In the genomic region with DNA sequence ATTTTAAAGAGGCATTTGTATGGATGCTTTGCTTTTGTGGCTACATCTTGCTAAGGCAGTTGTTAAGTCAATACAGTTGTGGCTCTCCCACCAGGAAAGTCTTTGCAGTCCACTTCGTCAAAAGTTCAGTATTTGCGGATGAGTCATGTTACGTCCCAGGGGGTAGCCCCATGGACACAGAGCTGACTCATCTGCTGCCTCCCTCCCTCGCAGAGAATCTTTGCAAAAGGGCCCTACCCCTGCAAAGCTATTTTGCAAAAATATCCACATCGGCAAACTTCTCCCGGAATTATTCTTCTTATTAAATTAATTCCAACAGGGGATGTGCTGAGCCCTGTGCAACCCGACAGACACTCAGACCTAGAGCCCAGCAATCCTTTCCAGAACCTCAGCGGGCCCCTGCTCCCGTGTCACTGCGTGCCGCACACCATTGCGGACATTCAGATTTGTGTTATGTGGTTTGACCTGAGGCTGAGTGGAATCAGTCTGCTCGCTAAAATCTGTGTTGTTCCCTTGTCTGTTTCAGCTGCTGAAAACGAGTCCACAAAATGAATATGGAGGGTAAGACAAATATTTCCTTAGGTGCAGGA, we compare ENCODE assay signal across 10 mouse cellular contexts. TPM values are rescaled to one million over a fixed set of nuclear protein-coding genes. Genes with fewer than 3 reads are reported as not detected.
DNase-seq lines count a peak whose midpoint lies in the region; ATAC-seq lines count a peak whose summit lies in the region.
"Had no signal": no experiment of that assay in that cellular context is flagged by ENCODE, and none has a peak within 500 bp of the region (broad histone marks: within the 10 kb centered on the region; RNA-seq: fewer than 3 reads in every experiment).

No protein-coding gene starts in this region.

- ATAC-seq in embryonic facial prominence, embryonic 13.5 days (ENCODE audit: insufficient number of reproducible peaks, insufficient read depth, low FRiP score, low TSS enrichment, low read depth): no peak
- ATAC-seq: CD4-positive, CD25-positive, alpha-beta regulatory T cell, adult 4 months had no signal

- H3K4me1 ChIP-seq in embryonic facial prominence, embryonic 13.5 days: peaks cover 15% of the 10 kb centered on the region
- peaks cover 13% of the 10 kb centered on the region for H3K4me1 ChIP-seq in embryonic facial prominence, embryonic 10.5 days

- no peak overlapping the region for H3K4me3 ChIP-seq in embryonic facial prominence, embryonic 13.5 days
- H3K4me3 ChIP-seq in embryonic facial prominence, embryonic 10.5 days: no peak overlapping the region

- no peak for DNase-seq in embryonic facial prominence, embryonic 10.5 days (ENCODE audit: low spot score)
- DNase-seq in urinary bladder, postnatal 25 days (ENCODE audit: low spot score): peak; percentile 30
- DNase-seq in urinary bladder, postnatal 10 days (ENCODE audit: low spot score): no peak
- peak; percentile 68 for DNase-seq in gastrocnemius, postnatal 14 days
- DNase-seq in left cerebral cortex, adult 11 months (ENCODE audit: low spot score): no peak
- DNase-seq in neural tube, embryonic 10.5 days (ENCODE audit: extremely low spot score, low spot score): no peak
- no peak for DNase-seq in left cerebral cortex, postnatal 10 days (ENCODE audit: extremely low spot score in 1 of 2, low spot score in 2 of 2)
- DNase-seq: right cerebral cortex, postnatal 25 days had no signal

- no peak overlapping the region for H3K9ac ChIP-seq in embryonic facial prominence, embryonic 13.5 days

- no peaks in the 10 kb centered on the region for H3K36me3 ChIP-seq in embryonic facial prominence, embryonic 13.5 days
- H3K36me3 ChIP-seq in embryonic facial prominence, embryonic 10.5 days (replicated peaks): no peaks in the 10 kb centered on the region

- 53% methylated on average over 14 of the region's 14 CpGs for WGBS in embryonic facial prominence, embryonic 13.5 days
- WGBS in embryonic facial prominence, embryonic 10.5 days: 74% methylated on average over 14 of the region's 14 CpGs

- peaks cover 4% of the 10 kb centered on the region; the same call in 1 of the 2 replicates for H3K9me3 ChIP-seq in embryonic facial prominence, embryonic 13.5 days
- H3K9me3 ChIP-seq in embryonic facial prominence, embryonic 10.5 days: no peaks in the 10 kb centered on the region

- peak overlapping the region; percentile 16; the same call in 1 of the 2 replicates for H3K27ac ChIP-seq in embryonic facial prominence, embryonic 13.5 days
- H3K27ac ChIP-seq in embryonic facial prominence, embryonic 10.5 days (replicated peaks): no peak overlapping the region

- no peak overlapping the region for H3K4me2 ChIP-seq in embryonic facial prominence, embryonic 13.5 days

- intact Hi-C loops in gastrocnemius, postnatal 14 days (cut with DNase I; ENCODE audit: low total_unique reads): no loop called here
- intact Hi-C loops in left cerebral cortex, postnatal 10 days (cut with DNase I): no loop called here

- H3K27me3 ChIP-seq in embryonic facial prominence, embryonic 13.5 days: peaks cover 43% of the 10 kb centered on the region
- H3K27me3 ChIP-seq in embryonic facial prominence, embryonic 10.5 days (replicated peaks; ENCODE audit: low read depth, poor library complexity, severe bottlenecking): peaks cover 62% of the 10 kb centered on the region

RNA-seq across cellular contexts. Expression of gene Cavin1, which starts 3.8 kb away (rescaled TPM):
- 152 and 169 TPM in 2 replicates for polyA plus RNA-seq in embryonic facial prominence, embryonic 13.5 days (2015; fragmentation: Nextera tagmentation; extraction: Ambion mirVana)
- polyA plus RNA-seq in embryonic facial prominence, embryonic 10.5 days (2016; fragmentation: Nextera tagmentation; extraction: Ambion mirVana): 20.6 and 23.5 TPM in 2 replicates
- 100 to 1,000 TPM; 226 to 256 TPM for total RNA-seq in gastrocnemius, postnatal 14 days (2021)
- 10 to 100 TPM; 17.9 to 20.9 TPM for total RNA-seq in left cerebral cortex, postnatal 10 days (2021)

RNA-seq across cellular contexts. Expression of gene Atp6v0a1, which starts 34.8 kb away (rescaled TPM):
- 33.2 and 38.8 TPM in 2 replicates for polyA plus RNA-seq in embryonic facial prominence, embryonic 13.5 days (2015; fragmentation: Nextera tagmentation; extraction: Ambion mirVana)
- 30.1 and 30.5 TPM in 2 replicates for polyA plus RNA-seq in embryonic facial prominence, embryonic 10.5 days (2016; fragmentation: Nextera tagmentation; extraction: Ambion mirVana)
- total RNA-seq in gastrocnemius, postnatal 14 days (2021): 10 to 100 TPM; 53.4 to 58.5 TPM
- total RNA-seq in left cerebral cortex, postnatal 10 days (2021): 100 to 1,000 TPM; 435 to 454 TPM

RNA-seq across cellular contexts. Expression of gene Stat3, which starts 35.1 kb away (rescaled TPM):
- 40.7 and 48.3 TPM in 2 replicates for polyA plus RNA-seq in embryonic facial prominence, embryonic 13.5 days (2015; fragmentation: Nextera tagmentation; extraction: Ambion mirVana)
- 22.5 and 22.8 TPM in 2 replicates for polyA plus RNA-seq in embryonic facial prominence, embryonic 10.5 days (2016; fragmentation: Nextera tagmentation; extraction: Ambion mirVana)
- 10 to 100 TPM; 41.7 to 43.6 TPM for total RNA-seq in gastrocnemius, postnatal 14 days (2021)
- 10 to 100 TPM; 32.1 to 36.7 TPM for total RNA-seq in left cerebral cortex, postnatal 10 days (2021)

Comparison
In these comparisons a context has a peak if more than half of its experiments do, and no peak if none do; other contexts are left out.
1. DNase-seq: peak in urinary bladder, postnatal 25 days (single experiment) and gastrocnemius, postnatal 14 days (single experiment); none in embryonic facial prominence, embryonic 10.5 days (single experiment), urinary bladder, postnatal 10 days (single experiment), left cerebral cortex, adult 11 months (single experiment), neural tube, embryonic 10.5 days (single experiment) and left cerebral cortex, postnatal 10 days (0 of 2).
2. RNA of gene Cavin1, which starts 3.8 kb away (total RNA-seq): 226 to 256 TPM in gastrocnemius, postnatal 14 days; 17.9 to 20.9 TPM in left cerebral cortex, postnatal 10 days; every median in the first group is over 10 times any median in the second.
3. RNA of gene Atp6v0a1, which starts 34.8 kb away (total RNA-seq): 435 to 454 TPM in left cerebral cortex, postnatal 10 days; 53.4 to 58.5 TPM in gastrocnemius, postnatal 14 days; every median in the first group is over 4 times any median in the second.